Mouse (Mus musculus) liver, embryonic 14.5 days (tissue): ENCODE data around the gene Bcl2l1.

Experiments
- CTCF ChIP-seq: IDR thresholded peaks from 2 replicates; pipeline ENCODE4 v1.5.1; 2016; ENCODE audit warnings: antibody characterized with exemption, low read depth, control low read depth
- EP300 ChIP-seq: IDR thresholded peaks from 2 replicates; pipeline ENCODE4 v1.6.1; 2016; ENCODE audit warnings: antibody characterized with exemption, low read depth

GRCm38 (mm10) chr2:152772231-152772630 is 59.3 kb downstream of the Bcl2l1 start:
- TF ChIP-seq CTCF (no peak), EP300 (no peak)
